Mouse (Mus musculus) liver, embryonic 16.5 days (tissue): Measurements from ENCODE around the gene Washc3. TPM values are rescaled to one million over a fixed set of nuclear protein-coding genes. Genes with fewer than 3 reads are reported as not detected.

ENCODE experiments used
- ATAC-seq: fragments of 200-750 bp; cut with Nextera tagmentation; 2 replicates; pipeline ENCODE4 v1.8.0; 2017; ENCODE audit warnings: low read depth, mild to moderate bottlenecking, moderate number of reproducible peaks, moderate library complexity
- H3K27ac ChIP-seq: fragments of 300-500 bp; sonication (generic); 2 replicates; pipeline ENCODE4 v1.5.1; 2014; ENCODE audit warnings: mild to moderate bottlenecking, low read length
- H3K27me3 ChIP-seq: fragments of 300-500 bp; sonication (generic); 2 replicates; pipeline ENCODE4 v1.6.1; 2014; ENCODE audit warnings: low read depth, low read length, mixed read lengths; ENCODE audit not compliant: control insufficient read depth, insufficient read depth
- H3K36me3 ChIP-seq: fragments of 300-500 bp; sonication (generic); 2 replicates; pipeline ENCODE4 v1.6.1; 2014; ENCODE audit warnings: mild to moderate bottlenecking; ENCODE audit not compliant: control insufficient read depth, insufficient read depth
- H3K4me1 ChIP-seq: fragments of 300-500 bp; sonication (generic); 2 replicates; pipeline ENCODE4 v1.6.1; 2014; ENCODE audit warnings: low read depth, low read length, mixed read lengths; ENCODE audit not compliant: control insufficient read depth
- H3K4me2 ChIP-seq: fragments of 300-500 bp; sonication (generic); 2 replicates; pipeline ENCODE4 v1.6.1; 2014; ENCODE audit warnings: low read depth, low read length, mixed read lengths
- H3K4me3 ChIP-seq: fragments of 300-500 bp; sonication (generic); 2 replicates; pipeline ENCODE4 v1.5.1; 2014; ENCODE audit warnings: low read depth, mild to moderate bottlenecking, low read length
- H3K9ac ChIP-seq: fragments of 300-500 bp; sonication (generic); 2 replicates; pipeline ENCODE4 v1.6.1; 2014; ENCODE audit warnings: low read depth, low read length
- H3K9me3 ChIP-seq: fragments of 300-500 bp; sonication (generic); replicated peaks from 2 replicates; pipeline ENCODE4 v1.6.1; 2016; ENCODE audit warnings: low read length; ENCODE audit not compliant: control insufficient read depth
- WGBS: fragments of 180-500 bp; shearing (Covaris S2); extraction: QIAGEN DNeasy Blood & Tissue Kit; methylation state at CpG from one replicate; pipeline ENCODE4 v1.1.7; 2014; ENCODE audit not compliant: insufficient replicate concordance; 5-methylcytosine and 5-hydroxymethylcytosine counted together
- polyA plus RNA-seq: library from polyadenylated mRNA; unstranded; fragments of >200 nt; fragmentation: Nextera tagmentation; extraction: Ambion mirVana; gene quantifications from 2 replicates; pipeline ENCODE4 v1.2.1, GENCODE M21; 2015

Gene Washc3
- polyA plus RNA-seq, 1 experiment from 2014 or later = 23.8 TPM

DNA sequence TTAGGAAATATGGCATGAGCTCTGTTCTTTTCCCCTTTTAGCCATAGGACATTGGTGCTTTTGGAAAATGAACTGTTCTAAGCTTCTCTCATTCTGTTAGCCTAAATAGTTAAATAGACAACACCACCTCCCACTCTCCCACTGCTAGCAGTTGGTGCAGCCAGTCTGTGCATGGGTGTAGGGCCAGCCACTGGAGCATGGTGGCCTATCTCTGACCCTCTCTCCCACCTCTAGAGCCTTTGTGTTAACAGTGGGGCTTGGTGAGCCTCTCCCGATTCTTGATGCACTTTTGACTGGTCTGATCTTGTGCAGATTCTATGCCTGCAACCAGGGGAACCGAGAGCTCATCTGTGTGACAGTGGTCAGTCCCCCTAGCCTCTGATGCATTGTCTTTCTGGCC is 31.9 kb downstream of the Washc3 start:
- WGBS = 61% methylated on average over 2 of the region's 2 CpGs
- Histone ChIP-seq H3K9ac (no peak overlapping the region), H3K27me3 (no peaks in the 10 kb centered on the region), H3K9me3 (no peaks in the 10 kb centered on the region), H3K4me3 (no peak overlapping the region), H3K36me3 (no peaks in the 10 kb centered on the region; the same call in 1 of the 2 replicates), H3K27ac (no peak overlapping the region), H3K4me2 (no peak overlapping the region), H3K4me1 (no peaks in the 10 kb centered on the region)
- no peak for ATAC-seq

GRCm38 (mm10) chr10:88244681-88245080 is 43.8 kb downstream of the Washc3 start:
- Histone ChIP-seq H3K4me1 (no peaks in the 10 kb centered on the region), H3K27me3 (no peaks in the 10 kb centered on the region), H3K36me3 (no peaks in the 10 kb centered on the region), H3K4me3 (no peak overlapping the region), H3K9me3 (no peaks in the 10 kb centered on the region), H3K27ac (no peak overlapping the region), H3K4me2 (no peak overlapping the region), H3K9ac (no peak overlapping the region)
- ATAC-seq = no peak
- 82% methylated on average over 13 of the region's 13 CpGs for WGBS

DNA sequence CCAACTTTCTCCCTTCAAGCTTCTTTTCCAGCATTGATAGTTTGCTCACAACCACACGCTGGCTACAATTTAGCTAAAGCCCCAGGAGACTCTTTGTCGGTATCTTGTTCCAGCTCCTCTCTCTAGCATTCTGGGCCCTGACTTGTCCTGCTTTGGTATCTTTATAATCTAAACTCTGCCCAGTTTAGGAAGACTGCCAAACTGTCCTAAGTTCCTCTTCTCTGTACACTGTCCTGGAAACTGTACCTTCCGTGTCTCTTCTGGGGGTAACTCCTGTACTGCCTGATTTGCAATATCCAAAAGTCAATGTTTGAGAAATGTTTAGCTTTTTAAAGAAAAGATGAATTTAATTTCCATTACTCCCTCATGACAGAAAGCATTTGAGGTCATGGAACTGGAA is 49.4 kb downstream of the Washc3 start:
- no peaks in the 10 kb centered on the region for H3K27me3 ChIP-seq
- no peak overlapping the region for H3K27ac ChIP-seq
- no peaks in the 10 kb centered on the region for H3K4me1 ChIP-seq
- no peaks in the 10 kb centered on the region for H3K36me3 ChIP-seq
- no peak for ATAC-seq
- H3K9me3 ChIP-seq = no peaks in the 10 kb centered on the region
- no peak overlapping the region for H3K9ac ChIP-seq
- no peak overlapping the region for H3K4me3 ChIP-seq
- WGBS = 40% methylated on average over 3 of the region's 3 CpGs
- no peak overlapping the region for H3K4me2 ChIP-seq

DNA sequence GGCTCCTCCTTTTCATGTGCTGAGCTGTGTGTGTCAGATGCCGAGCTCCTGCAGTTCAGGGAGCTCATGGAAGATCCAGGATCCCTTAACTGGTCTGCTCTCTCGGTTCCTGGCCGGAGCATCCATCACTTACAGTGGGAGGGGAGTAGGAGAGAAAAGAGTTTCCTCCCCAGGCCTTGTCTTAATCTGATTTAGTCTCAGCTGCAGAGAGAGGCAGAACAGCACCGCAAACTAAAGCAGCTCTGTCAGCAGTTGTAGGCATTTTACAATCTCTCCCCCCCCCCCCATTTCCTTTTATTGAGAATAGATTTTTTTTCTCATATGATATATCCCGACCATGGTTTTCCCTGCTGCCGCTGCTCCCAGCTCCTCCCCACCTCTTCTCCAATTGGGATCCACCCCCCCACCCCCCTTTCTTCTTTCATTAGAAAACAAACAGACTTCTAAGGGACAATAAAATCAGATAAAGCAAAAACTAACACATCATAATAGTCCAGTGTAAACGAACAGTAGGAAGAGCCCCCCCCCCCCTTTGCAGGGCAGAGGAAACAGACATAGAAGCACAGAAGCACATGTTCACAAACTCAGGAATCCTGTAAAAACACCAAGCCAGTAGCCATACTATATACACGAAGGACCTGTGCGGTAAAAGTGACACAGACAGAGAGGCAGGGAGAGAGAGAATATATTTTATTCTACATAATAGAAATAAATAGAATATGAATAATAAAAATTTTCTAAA is 51.4 kb downstream of the Washc3 start:
- Histone ChIP-seq H3K27ac (no peak overlapping the region), H3K4me1 (no peaks in the 10 kb centered on the region), H3K27me3 (no peaks in the 10 kb centered on the region), H3K36me3 (no peaks in the 10 kb centered on the region), H3K4me3 (no peak overlapping the region), H3K4me2 (no peak overlapping the region), H3K9me3 (no peaks in the 10 kb centered on the region), H3K9ac (no peak overlapping the region)
- 53% methylated on average over 9 of the region's 9 CpGs for WGBS
- 0 out of 2 replicates have a peak, but pooled peaks have one; percentile 24 for ATAC-seq

DNA sequence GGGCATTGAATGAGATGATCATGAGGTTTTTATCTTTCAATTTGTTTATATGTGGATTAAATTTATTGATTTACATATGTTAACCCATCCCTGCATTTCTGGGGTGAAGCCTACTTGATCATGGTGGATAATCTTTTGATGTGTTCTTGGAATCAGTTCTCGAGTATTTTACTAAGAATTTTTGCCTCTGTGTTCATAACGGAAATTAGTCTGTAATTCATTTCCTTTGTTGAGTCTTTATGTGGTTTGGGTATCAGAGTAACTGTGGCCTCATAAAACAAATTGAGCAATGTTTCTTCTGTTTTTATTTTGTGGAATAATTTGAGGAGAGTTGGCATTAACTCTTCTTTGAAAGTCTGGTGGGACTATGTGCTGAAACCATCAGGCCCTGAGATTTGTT is 54.7 kb downstream of the Washc3 start:
- 52% methylated on average over 2 of the region's 2 CpGs for WGBS
- Histone ChIP-seq H3K36me3 (no peaks in the 10 kb centered on the region), H3K4me2 (no peak overlapping the region), H3K9me3 (no peaks in the 10 kb centered on the region), H3K27me3 (no peaks in the 10 kb centered on the region), H3K4me1 (no peaks in the 10 kb centered on the region), H3K4me3 (no peak overlapping the region), H3K9ac (no peak overlapping the region), H3K27ac (no peak overlapping the region)
- no peak for ATAC-seq

- H3K4me3 ChIP-seq = no peak overlapping the region
- no peaks in the 10 kb centered on the region for H3K27me3 ChIP-seq
- H3K4me2 ChIP-seq = no peak overlapping the region
- H3K9me3 ChIP-seq = no peaks in the 10 kb centered on the region
- WGBS = 74% methylated on average over 12 of the region's 12 CpGs
- no peak overlapping the region for H3K27ac ChIP-seq
- no peak overlapping the region for H3K9ac ChIP-seq
- H3K36me3 ChIP-seq = no peaks in the 10 kb centered on the region
- no peaks in the 10 kb centered on the region for H3K4me1 ChIP-seq
- no peak for ATAC-seq
Measured at GRCm38 (mm10) chr10:88260309-88260708, 59.4 kb downstream of the Washc3 start.

GRCm38 (mm10) chr10:88261186-88261585 is 60.3 kb downstream of the Washc3 start:
- Histone ChIP-seq H3K27me3 (no peaks in the 10 kb centered on the region), H3K9ac (no peak overlapping the region), H3K4me2 (no peak overlapping the region), H3K36me3 (no peaks in the 10 kb centered on the region), H3K4me3 (no peak overlapping the region), H3K9me3 (no peaks in the 10 kb centered on the region), H3K4me1 (no peaks in the 10 kb centered on the region), H3K27ac (no peak overlapping the region)
- WGBS = 68% methylated on average over 3 of the region's 3 CpGs
- no peak for ATAC-seq

- WGBS = 58% methylated on average over 4 of the region's 4 CpGs
- Histone ChIP-seq H3K9ac (no peak overlapping the region), H3K27ac (no peak overlapping the region), H3K36me3 (no peaks in the 10 kb centered on the region), H3K4me2 (no peak overlapping the region), H3K9me3 (no peaks in the 10 kb centered on the region), H3K4me1 (no peaks in the 10 kb centered on the region), H3K4me3 (no peak overlapping the region), H3K27me3 (no peaks in the 10 kb centered on the region)
- no peak for ATAC-seq
Measured at GRCm38 (mm10) chr10:88263383-88263782, 62.5 kb downstream of the Washc3 start.

- H3K4me2 ChIP-seq = no peak overlapping the region
- no peak overlapping the region for H3K4me3 ChIP-seq
- H3K9me3 ChIP-seq = no peaks in the 10 kb centered on the region
- 54% methylated on average over 5 of the region's 5 CpGs for WGBS
- H3K9ac ChIP-seq = no peak overlapping the region
- H3K27me3 ChIP-seq = no peaks in the 10 kb centered on the region
- no peak overlapping the region for H3K27ac ChIP-seq
- H3K36me3 ChIP-seq = no peaks in the 10 kb centered on the region
- H3K4me1 ChIP-seq = no peaks in the 10 kb centered on the region
- no peak for ATAC-seq
Measured at GRCm38 (mm10) chr10:88274045-88274444, 73.2 kb downstream of the Washc3 start.
